Mouse (Mus musculus) skeletal muscle tissue, adult 2 months (tissue): ENCODE results near the gene Siae.

Experiments
- DNase-seq: peaks from one replicate; pipeline ENCODE4 v3.0.0-alpha.2; 2012; ENCODE audit warnings: low read depth, low spot score

Gene Siae

GRCm38 (mm10) chr9:37554838-37555748, at the start of gene Siae:
TSS of gene Siae (plus strand) at chr9:37555698.
- no peak for DNase-seq

GRCm38 (mm10) chr9:37506023-37506422, 49.5 kb upstream of the Siae start:
- DNase-seq: no peak

- DNase-seq: no peak
Measured at GRCm38 (mm10) chr9:37512097-37512496, 43.4 kb upstream of the Siae start.

GRCm38 (mm10) chr9:37514456-37514855, 41.0 kb upstream of the Siae start:
- no peak for DNase-seq

GRCm38 (mm10) chr9:37517467-37517866, 38.0 kb upstream of the Siae start:
- DNase-seq: no peak

- no peak for DNase-seq
Measured at GRCm38 (mm10) chr9:37518991-37519390, 36.5 kb upstream of the Siae start.

- DNase-seq: no peak
Measured at GRCm38 (mm10) chr9:37519995-37520394, 35.5 kb upstream of the Siae start.

- DNase-seq: no peak
Measured at GRCm38 (mm10) chr9:37525461-37525860, 30.0 kb upstream of the Siae start.

GRCm38 (mm10) chr9:37526443-37527395, 28.8 kb upstream of the Siae start:
- no peak for DNase-seq

- peak; percentile 52 for DNase-seq
Measured at GRCm38 (mm10) chr9:37527396-37528224, 27.9 kb upstream of the Siae start, which contains the start of gene Esam. TSS of gene Esam (plus strand) at chr9:37528078.

- peak; percentile 34 for DNase-seq
Measured at GRCm38 (mm10) chr9:37528225-37528970, 27.1 kb upstream of the Siae start.

- peak; percentile 52 for DNase-seq
Measured at GRCm38 (mm10) chr9:37530031-37530887, 25.2 kb upstream of the Siae start.

GRCm38 (mm10) chr9:37530888-37531705, 24.4 kb upstream of the Siae start:
- no peak for DNase-seq

GRCm38 (mm10) chr9:37536851-37537250, 18.6 kb upstream of the Siae start:
- DNase-seq: no peak

- no peak for DNase-seq
Measured at GRCm38 (mm10) chr9:37537658-37538250, 17.7 kb upstream of the Siae start.

- DNase-seq: no peak
Measured at GRCm38 (mm10) chr9:37539170-37540025, 16.1 kb upstream of the Siae start, which contains the start of gene Vsig2. TSS of gene Vsig2 (plus strand) at chr9:37539255.

- no peak for DNase-seq
Measured at GRCm38 (mm10) chr9:37540226-37540625, 15.3 kb upstream of the Siae start.
